Mouse (Mus musculus): ENCODE measurements around the gene Zfp3. TPM values are rescaled to one million over a fixed set of nuclear protein-coding genes. Genes with fewer than 3 reads are reported as not detected.

The Zfp3 gene
- polyA plus RNA-seq, 1 experiment, result 1.1 TPM

DNA sequence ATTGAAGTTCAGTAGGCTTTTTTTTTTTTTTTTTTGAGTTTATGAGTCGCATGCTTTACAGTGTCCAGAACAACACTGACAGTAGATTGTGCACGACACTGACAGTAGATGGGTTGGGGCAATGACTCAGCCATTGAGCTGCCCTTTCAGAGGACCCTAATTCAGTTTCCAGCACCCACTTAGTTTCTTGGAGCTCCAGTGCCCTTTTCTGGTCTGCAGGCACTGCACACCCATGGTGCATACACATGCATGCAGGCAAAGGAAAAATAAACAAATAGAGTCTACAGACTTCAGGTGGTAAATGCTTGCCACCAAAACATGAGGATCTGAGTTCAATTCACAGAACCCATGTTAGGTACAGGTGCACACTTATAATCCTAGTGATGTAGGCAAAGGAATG is 37.4 kb upstream of the Zfp3 start:
- no peak overlapping the region for H3ac ChIP-seq (ENCODE audit: control insufficient read depth, insufficient read length, low read depth)
- no peaks in the 10 kb centered on the region for H3K79me3 ChIP-seq (ENCODE audit: low read depth)
- peaks cover 74% of the 10 kb centered on the region for H3K36me3 ChIP-seq (ENCODE audit: control insufficient read depth, insufficient read depth)
- H3K4me3 ChIP-seq (ENCODE audit: insufficient read depth, poor library complexity, severe bottlenecking), result no peak overlapping the region
- H3K79me2 ChIP-seq (ENCODE audit: control insufficient read depth, insufficient read depth), result no peaks in the 10 kb centered on the region
- TF ChIP-seq CEBPB (IDR thresholded peaks at IDR 0.05; ENCODE audit: low read depth), result no peak
- TF ChIP-seq MAX (IDR thresholded peaks at IDR 0.05), result no peak
- TF ChIP-seq FOSL1 (IDR thresholded peaks at IDR 0.05; ENCODE audit: insufficient read depth, low read length, poor library complexity, severe bottlenecking), result no peak
- TF ChIP-seq CTCF (IDR thresholded peaks at IDR 0.05; ENCODE audit: control insufficient read depth, insufficient read depth, insufficient read length), result no peak
- no peak for TF ChIP-seq USF1 (IDR thresholded peaks at IDR 0.05; ENCODE audit: low read depth)
- TF ChIP-seq MYOD1 (IDR thresholded peaks at IDR 0.05; ENCODE audit: control insufficient read depth, insufficient read length, low read depth), result no peak
- TF ChIP-seq MYOG (IDR thresholded peaks at IDR 0.05; ENCODE audit: control insufficient read depth, extremely low read depth, insufficient read length), result no peak
- no peaks in the 10 kb centered on the region for H3K27me3 ChIP-seq (ENCODE audit: control insufficient read depth, insufficient read depth, insufficient read length)

DNA sequence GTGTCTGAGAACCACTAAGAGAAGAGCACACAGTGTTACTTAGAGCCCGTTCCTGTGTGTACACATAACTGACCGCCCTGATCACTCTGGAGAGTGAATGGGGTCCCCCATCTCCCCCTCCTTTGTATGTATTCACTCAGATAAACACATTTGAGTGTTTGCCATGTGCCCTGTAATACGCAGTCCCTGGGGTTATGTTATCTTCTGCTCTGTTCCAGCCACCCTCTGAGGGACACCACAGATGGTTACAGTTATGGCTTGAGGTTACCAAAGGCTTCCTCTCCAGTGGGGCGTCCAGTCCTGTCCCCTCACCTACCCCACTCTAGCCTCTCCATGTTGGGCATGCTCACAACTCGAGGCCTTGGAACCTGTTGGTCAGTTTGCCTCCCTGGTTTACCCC is 36.6 kb upstream of the Zfp3 start:
- Histone ChIP-seq H3K27me3 (ENCODE audit: control insufficient read depth, insufficient read depth, insufficient read length) (no peaks in the 10 kb centered on the region), H3K4me3 (ENCODE audit: insufficient read depth, poor library complexity, severe bottlenecking) (no peak overlapping the region), H3K79me2 (ENCODE audit: control insufficient read depth, insufficient read depth) (no peaks in the 10 kb centered on the region), H3K79me3 (ENCODE audit: low read depth) (no peaks in the 10 kb centered on the region), H3ac (ENCODE audit: control insufficient read depth, insufficient read length, low read depth) (no peak overlapping the region), H3K36me3 (ENCODE audit: control insufficient read depth, insufficient read depth) (peaks cover 67% of the 10 kb centered on the region)
- TF ChIP-seq MYOD1 (IDR thresholded peaks at IDR 0.05; ENCODE audit: control insufficient read depth, insufficient read length, low read depth), result no peak
- no peak for TF ChIP-seq MAX (IDR thresholded peaks at IDR 0.05)
- no peak for TF ChIP-seq CTCF (IDR thresholded peaks at IDR 0.05; ENCODE audit: control insufficient read depth, insufficient read depth, insufficient read length)
- no peak for TF ChIP-seq FOSL1 (IDR thresholded peaks at IDR 0.05; ENCODE audit: insufficient read depth, low read length, poor library complexity, severe bottlenecking)
- no peak for TF ChIP-seq CEBPB (IDR thresholded peaks at IDR 0.05; ENCODE audit: low read depth)
- TF ChIP-seq USF1 (IDR thresholded peaks at IDR 0.05; ENCODE audit: low read depth), result no peak
- no peak for TF ChIP-seq MYOG (IDR thresholded peaks at IDR 0.05; ENCODE audit: control insufficient read depth, extremely low read depth, insufficient read length)

- TF ChIP-seq MAX (IDR thresholded peaks at IDR 0.05) (no peak), CEBPB (IDR thresholded peaks at IDR 0.05; ENCODE audit: low read depth) (no peak), MYOD1 (IDR thresholded peaks at IDR 0.05; ENCODE audit: control insufficient read depth, insufficient read length, low read depth) (no peak), CTCF (IDR thresholded peaks at IDR 0.05; ENCODE audit: control insufficient read depth, insufficient read depth, insufficient read length) (no peak), FOSL1 (IDR thresholded peaks at IDR 0.05; ENCODE audit: insufficient read depth, low read length, poor library complexity, severe bottlenecking) (no peak)
- H3K36me3 ChIP-seq (ENCODE audit: control insufficient read depth, insufficient read depth), result peaks cover 36% of the 10 kb centered on the region
- no peaks in the 10 kb centered on the region for H3K79me3 ChIP-seq (ENCODE audit: low read depth)
- H3K27me3 ChIP-seq (ENCODE audit: control insufficient read depth, insufficient read depth, insufficient read length), result no peaks in the 10 kb centered on the region
- H3ac ChIP-seq (ENCODE audit: control insufficient read depth, insufficient read length, low read depth), result no peak overlapping the region
- no peak overlapping the region for H3K4me3 ChIP-seq (ENCODE audit: insufficient read depth, poor library complexity, severe bottlenecking)
- H3K79me2 ChIP-seq (ENCODE audit: control insufficient read depth, insufficient read depth), result no peaks in the 10 kb centered on the region
Measured at GRCm38 (mm10) chr11:70730427-70731038, 33.5 kb upstream of the Zfp3 start.

- Histone ChIP-seq H3K27me3 (ENCODE audit: control insufficient read depth, insufficient read depth, insufficient read length) (no peaks in the 10 kb centered on the region), H3K79me3 (ENCODE audit: low read depth) (no peaks in the 10 kb centered on the region), H3ac (ENCODE audit: control insufficient read depth, insufficient read length, low read depth) (no peak overlapping the region), H3K4me3 (ENCODE audit: insufficient read depth, poor library complexity, severe bottlenecking) (no peak overlapping the region), H3K79me2 (ENCODE audit: control insufficient read depth, insufficient read depth) (no peaks in the 10 kb centered on the region), H3K36me3 (ENCODE audit: control insufficient read depth, insufficient read depth) (peaks cover 29% of the 10 kb centered on the region)
- no peak for TF ChIP-seq CEBPB (IDR thresholded peaks at IDR 0.05; ENCODE audit: low read depth)
- TF ChIP-seq USF1 (IDR thresholded peaks at IDR 0.05; ENCODE audit: low read depth), result no peak
- TF ChIP-seq CTCF (IDR thresholded peaks at IDR 0.05; ENCODE audit: control insufficient read depth, insufficient read depth, insufficient read length), result no peak
- TF ChIP-seq MYOG (IDR thresholded peaks at IDR 0.05; ENCODE audit: control insufficient read depth, extremely low read depth, insufficient read length), result no peak
- no peak for TF ChIP-seq MAX (IDR thresholded peaks at IDR 0.05)
Measured at GRCm38 (mm10) chr11:70731178-70731577, 32.8 kb upstream of the Zfp3 start.

DNA sequence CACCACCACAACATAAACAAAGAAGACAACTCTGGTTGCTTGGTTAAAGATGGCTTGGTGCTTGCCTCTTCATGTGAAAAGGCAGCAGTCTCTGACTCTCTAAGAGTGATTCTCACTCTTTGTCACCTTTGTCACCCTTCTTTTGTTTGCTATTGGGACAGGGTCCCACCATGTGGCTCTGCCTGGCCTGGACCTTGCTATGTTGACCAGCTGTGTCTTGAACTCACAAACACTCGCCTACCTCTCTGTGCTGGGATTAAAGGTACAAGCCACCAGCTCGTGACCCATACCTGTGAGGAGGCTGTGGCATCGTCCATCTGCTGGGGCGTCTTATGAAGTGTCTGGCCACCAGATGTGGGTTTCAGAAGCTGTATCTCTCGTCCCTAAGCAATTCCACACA is 30.8 kb upstream of the Zfp3 start:
- no peak overlapping the region for H3ac ChIP-seq (ENCODE audit: control insufficient read depth, insufficient read length, low read depth)
- no peaks in the 10 kb centered on the region for H3K27me3 ChIP-seq (ENCODE audit: control insufficient read depth, insufficient read depth, insufficient read length)
- no peaks in the 10 kb centered on the region for H3K79me2 ChIP-seq (ENCODE audit: control insufficient read depth, insufficient read depth)
- H3K4me3 ChIP-seq (ENCODE audit: insufficient read depth, poor library complexity, severe bottlenecking), result no peak overlapping the region
- TF ChIP-seq MYOG (IDR thresholded peaks at IDR 0.05; ENCODE audit: control insufficient read depth, extremely low read depth, insufficient read length) (no peak), FOSL1 (IDR thresholded peaks at IDR 0.05; ENCODE audit: insufficient read depth, low read length, poor library complexity, severe bottlenecking) (no peak), CTCF (IDR thresholded peaks at IDR 0.05; ENCODE audit: control insufficient read depth, insufficient read depth, insufficient read length) (no peak), MAX (IDR thresholded peaks at IDR 0.05) (no peak), MYOD1 (IDR thresholded peaks at IDR 0.05; ENCODE audit: control insufficient read depth, insufficient read length, low read depth) (no peak), CEBPB (IDR thresholded peaks at IDR 0.05; ENCODE audit: low read depth) (no peak), USF1 (IDR thresholded peaks at IDR 0.05; ENCODE audit: low read depth) (no peak)
- peaks cover 8% of the 10 kb centered on the region for H3K36me3 ChIP-seq (ENCODE audit: control insufficient read depth, insufficient read depth)
- H3K79me3 ChIP-seq (ENCODE audit: low read depth), result no peaks in the 10 kb centered on the region

DNA sequence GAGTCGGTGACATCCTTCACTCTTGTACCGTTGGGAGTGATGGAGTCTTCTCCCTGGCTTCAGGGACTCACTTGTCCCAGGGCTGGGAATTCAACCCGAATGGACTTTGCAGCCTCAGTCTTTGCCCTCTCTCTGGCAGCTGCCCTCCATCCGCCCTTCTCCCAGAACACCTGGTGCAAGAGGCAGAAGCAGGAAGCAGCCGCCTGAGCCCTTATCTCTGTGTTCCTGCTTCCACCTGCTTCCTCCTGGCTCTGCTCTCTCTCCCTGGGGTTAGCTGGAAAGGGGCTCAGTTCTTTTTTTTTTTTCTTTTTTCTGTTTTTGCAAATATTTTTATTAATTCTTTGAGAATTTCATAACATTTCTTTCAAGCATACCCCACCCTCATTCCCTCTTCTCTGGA is 26.3 kb upstream of the Zfp3 start:
- H3K4me3 ChIP-seq (ENCODE audit: insufficient read depth, poor library complexity, severe bottlenecking), result no peak overlapping the region
- H3K79me2 ChIP-seq (ENCODE audit: control insufficient read depth, insufficient read depth), result no peaks in the 10 kb centered on the region
- H3K79me3 ChIP-seq (ENCODE audit: low read depth), result no peaks in the 10 kb centered on the region
- no peaks in the 10 kb centered on the region for H3K36me3 ChIP-seq (ENCODE audit: control insufficient read depth, insufficient read depth)
- TF ChIP-seq MYOG (IDR thresholded peaks at IDR 0.05; ENCODE audit: control insufficient read depth, extremely low read depth, insufficient read length), result no peak
- no peaks in the 10 kb centered on the region for H3K27me3 ChIP-seq (ENCODE audit: control insufficient read depth, insufficient read depth, insufficient read length)
- no peak overlapping the region for H3ac ChIP-seq (ENCODE audit: control insufficient read depth, insufficient read length, low read depth)

Data from C2C12 (cell line).